Mouse (Mus musculus): ENCODE data around the gene Gata2.

DNA sequence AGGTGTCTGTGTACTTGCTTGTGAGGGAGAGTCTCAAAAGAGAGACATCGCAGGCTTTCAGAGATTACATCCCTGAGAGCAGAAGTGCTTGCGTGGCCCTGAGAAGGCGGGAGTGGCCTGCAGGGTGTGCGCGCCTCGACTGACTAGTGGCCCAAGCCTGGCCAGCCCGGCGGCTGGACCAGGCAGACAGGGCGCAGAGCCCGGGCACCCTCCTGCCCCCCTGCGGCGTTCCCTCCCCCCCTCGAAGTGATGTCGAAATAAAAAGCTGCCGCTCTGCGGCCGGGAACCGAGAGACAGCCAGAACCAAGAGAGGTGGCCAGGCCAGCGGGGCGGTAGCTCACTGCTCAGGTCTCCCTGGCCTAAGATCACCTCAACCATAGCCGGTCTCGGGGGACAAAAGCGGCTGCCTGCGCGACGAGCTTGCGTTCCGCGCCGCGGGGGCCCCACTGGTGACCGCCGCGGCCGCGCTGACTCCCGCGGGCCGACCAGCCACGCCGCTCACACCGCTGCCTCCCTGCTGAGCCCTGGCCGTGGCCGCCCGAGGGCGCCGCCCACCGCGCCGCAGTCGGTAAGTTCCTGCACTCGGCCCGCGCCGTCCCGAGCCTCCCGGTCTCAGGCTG lies at the start of gene Gata2:
- no peak for TF ChIP-seq POLR2A (IDR thresholded peaks at IDR 0.05; ENCODE audit: low read depth, low read length)
- TF ChIP-seq CTCF (IDR thresholded peaks at IDR 0.05; ENCODE audit: extremely low read depth, insufficient read depth, insufficient read length, insufficient replicate concordance) = no peak

Measured in spleen, adult 2 months (tissue).